Mouse (Mus musculus) kidney, embryonic 16.5 days (tissue): ENCODE results near the gene Mospd2. TPM values are rescaled to one million over a fixed set of nuclear protein-coding genes. Genes with fewer than 3 reads are reported as not detected.

Source experiments
- ATAC-seq: fragments of 200-750 bp; cut with Nextera tagmentation; 2 replicates; pipeline ENCODE4 v1.8.0; 2017; ENCODE audit warnings: moderate TSS enrichment; ENCODE audit not compliant: low FRiP score, low TSS enrichment
- H3K27ac ChIP-seq: fragments of 300-500 bp; sonication (generic); 2 replicates; pipeline ENCODE4 v1.5.1; 2014; ENCODE audit warnings: low read length
- H3K27me3 ChIP-seq: fragments of 300-500 bp; sonication (generic); 2 replicates; pipeline ENCODE4 v1.6.1; 2014; ENCODE audit warnings: low read length, control low read depth, mixed read lengths; ENCODE audit not compliant: insufficient read depth
- H3K36me3 ChIP-seq: fragments of 300-500 bp; sonication (generic); 2 replicates; pipeline ENCODE4 v1.6.1; 2014; ENCODE audit warnings: low read length, control low read depth, mixed read lengths; ENCODE audit not compliant: insufficient read depth
- H3K4me1 ChIP-seq: fragments of 300-500 bp; sonication (generic); 2 replicates; pipeline ENCODE4 v1.6.1; 2014; ENCODE audit warnings: low read length, control low read depth, mixed read lengths; ENCODE audit not compliant: insufficient read depth
- H3K4me2 ChIP-seq: fragments of 300-500 bp; sonication (generic); replicated peaks from 2 replicates; pipeline ENCODE4 v1.6.1; 2014; ENCODE audit warnings: low read depth, low read length
- H3K4me3 ChIP-seq: fragments of 300-500 bp; sonication (generic); 2 replicates; pipeline ENCODE4 v1.5.1; 2014; ENCODE audit warnings: mild to moderate bottlenecking, low read length
- H3K9ac ChIP-seq: fragments of 300-500 bp; sonication (generic); replicated peaks from 2 replicates; pipeline ENCODE4 v1.6.1; 2014; ENCODE audit warnings: low read length
- H3K9me3 ChIP-seq: fragments of 300-500 bp; sonication (generic); 2 replicates; pipeline ENCODE4 v1.6.1; 2016; ENCODE audit warnings: low read length, control low read depth
- WGBS: fragments of 180-500 bp; shearing (Covaris S2); extraction: QIAGEN DNeasy Blood & Tissue Kit; methylation state at CpG from one replicate; pipeline ENCODE4 v1.1.7; 2014; 5-methylcytosine and 5-hydroxymethylcytosine counted together
- polyA plus RNA-seq: library from polyadenylated mRNA; unstranded; fragments of >200 nt; fragmentation: Nextera tagmentation; extraction: Ambion mirVana; gene quantifications from 2 replicates; pipeline ENCODE4 v1.2.1, GENCODE M21; 2015

Gene Mospd2
- polyA plus RNA-seq, 1 experiment from 2014 or later: 19.2 TPM

DNA sequence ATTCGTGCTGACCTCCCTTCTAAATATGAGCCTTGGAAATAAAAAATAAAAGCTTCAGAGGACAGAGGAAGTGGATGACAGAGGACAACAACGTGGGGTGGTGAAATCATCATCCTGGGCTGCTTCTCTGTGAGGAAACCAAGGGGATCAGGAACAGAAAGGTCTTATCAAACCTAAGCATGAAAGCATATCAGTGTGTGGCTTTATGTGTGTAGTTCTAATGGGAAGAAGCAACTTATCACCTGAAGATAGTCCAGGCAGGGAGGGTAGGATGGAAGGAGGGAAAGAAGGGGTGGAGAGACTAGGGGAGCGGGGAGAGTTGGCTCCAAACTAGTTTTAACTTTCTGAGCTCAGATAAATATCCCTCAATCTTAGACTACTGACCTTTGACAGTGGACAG, 67.2 kb downstream of the Mospd2 start:
- no peak overlapping the region for H3K27ac ChIP-seq
- WGBS: 66% methylated on average over 3 of the region's 3 CpGs
- H3K4me3 ChIP-seq: no peak overlapping the region

DNA sequence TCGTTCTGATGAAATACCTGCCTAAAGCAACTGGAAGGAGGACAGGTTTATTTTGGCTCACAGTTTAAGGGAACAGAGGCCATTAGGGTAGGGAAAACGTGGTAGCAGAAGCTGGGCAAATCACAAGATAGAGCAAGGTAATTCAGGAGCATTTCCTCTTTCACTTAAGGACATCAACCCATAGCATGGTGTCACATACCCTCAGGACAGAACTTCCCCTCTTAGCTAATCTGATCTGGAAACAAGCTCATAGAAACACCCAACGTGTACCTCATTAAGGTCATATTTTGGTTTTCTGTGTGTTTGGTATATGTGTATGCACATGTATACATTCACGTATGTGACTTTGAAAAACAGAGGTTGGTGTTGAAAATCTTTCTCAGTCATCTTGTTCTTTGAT, 68.0 kb downstream of the Mospd2 start:
- ATAC-seq: no peak
- Histone ChIP-seq H3K9me3 (no peaks in the 10 kb centered on the region), H3K4me2 (no peak overlapping the region), H3K4me1 (no peaks in the 10 kb centered on the region), H3K9ac (no peak overlapping the region), H3K27ac (no peak overlapping the region), H3K27me3 (no peaks in the 10 kb centered on the region; the same call in 1 of the 2 replicates), H3K36me3 (no peaks in the 10 kb centered on the region), H3K4me3 (no peak overlapping the region)
- 76% methylated on average over 4 of the region's 4 CpGs for WGBS

More for the DNA sequence above, 67.2 kb downstream of the Mospd2 start:
- no peak overlapping the region for H3K9ac ChIP-seq
- ATAC-seq: no peak
- no peaks in the 10 kb centered on the region for H3K36me3 ChIP-seq
- no peaks in the 10 kb centered on the region; the same call in 1 of the 2 replicates for H3K27me3 ChIP-seq
- H3K4me2 ChIP-seq: no peak overlapping the region
- no peaks in the 10 kb centered on the region for H3K9me3 ChIP-seq
- H3K4me1 ChIP-seq: no peaks in the 10 kb centered on the region

DNA sequence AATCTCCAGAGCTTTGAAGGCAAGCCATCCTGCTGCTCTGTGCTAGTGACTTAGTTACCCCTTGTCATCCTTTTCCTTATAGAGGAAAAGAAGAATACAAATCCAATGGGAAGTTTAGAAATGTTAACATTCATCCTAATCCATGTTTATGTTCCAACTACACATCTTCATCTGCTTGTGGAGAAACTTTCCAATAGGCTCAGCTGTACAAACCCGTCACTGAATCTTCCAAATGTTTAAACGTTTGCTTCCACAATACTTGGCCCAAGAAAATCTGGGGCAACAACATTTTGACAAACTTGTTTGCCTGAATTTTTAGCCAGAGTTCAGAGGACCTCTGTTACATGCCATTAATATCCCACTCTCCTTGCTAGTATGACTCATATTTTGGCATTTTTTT, 78.3 kb downstream of the Mospd2 start:
- no peaks in the 10 kb centered on the region for H3K9me3 ChIP-seq
- H3K9ac ChIP-seq: no peak overlapping the region
- H3K36me3 ChIP-seq: no peaks in the 10 kb centered on the region
- H3K27ac ChIP-seq: no peak overlapping the region
- peaks cover 6% of the 10 kb centered on the region; the same call in 1 of the 2 replicates for H3K27me3 ChIP-seq
- WGBS: 74% methylated on average over 2 of the region's 2 CpGs
- H3K4me3 ChIP-seq: no peak overlapping the region
- no peaks in the 10 kb centered on the region for H3K4me1 ChIP-seq
- no peak overlapping the region for H3K4me2 ChIP-seq
- no peak for ATAC-seq

DNA sequence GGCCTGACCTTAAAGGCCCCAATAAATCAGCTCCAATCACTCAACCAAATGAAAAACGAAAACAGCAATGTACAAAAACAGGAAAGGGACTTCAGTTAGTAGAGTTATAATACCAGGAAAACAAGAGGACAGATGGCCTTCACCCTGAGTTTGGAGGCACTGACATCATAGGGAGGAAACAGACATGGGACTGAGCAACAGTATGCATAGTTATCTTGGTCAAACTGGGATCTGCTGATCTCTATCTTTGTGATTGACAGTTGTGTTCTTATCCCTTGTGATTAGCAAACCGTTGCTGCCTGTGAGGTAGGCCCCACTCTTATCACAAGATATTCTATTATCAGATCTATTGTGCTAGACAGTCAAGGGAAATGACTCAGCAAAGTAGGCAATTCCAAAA, 80.4 kb downstream of the Mospd2 start:
- Histone ChIP-seq H3K4me1 (no peaks in the 10 kb centered on the region), H3K9ac (no peak overlapping the region), H3K4me2 (no peak overlapping the region), H3K9me3 (no peaks in the 10 kb centered on the region), H3K27me3 (peaks cover 6% of the 10 kb centered on the region; the same call in 1 of the 2 replicates), H3K36me3 (no peaks in the 10 kb centered on the region), H3K27ac (no peak overlapping the region), H3K4me3 (no peak overlapping the region)
- peak; percentile 63; the same call in 1 of the 2 replicates for ATAC-seq
- 47% methylated on average over 2 of the region's 2 CpGs for WGBS

DNA sequence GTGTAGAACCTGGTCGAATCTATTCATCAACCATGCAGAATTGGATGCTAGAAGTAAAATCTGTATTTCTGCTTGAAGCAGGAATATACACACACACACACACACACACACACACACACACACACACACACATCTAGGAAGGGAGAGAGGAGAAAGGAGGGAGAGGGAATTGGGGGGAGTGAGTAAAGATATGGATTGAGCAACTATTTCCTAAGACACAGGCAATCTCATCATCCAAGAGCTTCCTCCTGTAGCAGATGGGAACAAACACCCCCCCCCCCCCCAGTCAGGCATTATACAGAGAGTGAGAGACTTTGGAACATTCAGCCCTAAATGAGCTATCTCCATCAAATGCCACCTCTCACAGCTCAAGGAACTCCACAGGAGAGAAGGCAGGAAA, 93.9 kb downstream of the Mospd2 start:
- Histone ChIP-seq H3K27me3 (no peaks in the 10 kb centered on the region), H3K27ac (no peak overlapping the region), H3K9ac (no peak overlapping the region), H3K9me3 (no peaks in the 10 kb centered on the region), H3K36me3 (no peaks in the 10 kb centered on the region), H3K4me2 (no peak overlapping the region), H3K4me1 (no peaks in the 10 kb centered on the region), H3K4me3 (no peak overlapping the region)
- 68% methylated on average over 1 of the region's 1 CpGs for WGBS
- ATAC-seq: no peak

Other genes starting within 250 kb of the Mospd2 start
- 9.2 and 9.3 TPM in 2 replicates for gene Fancb, start 217 bp upstream of the Mospd2 start, polyA plus RNA-seq
- not detected in 2 replicates for gene Gm17604, start 24.5 kb upstream of the Mospd2 start, polyA plus RNA-seq